Mouse (Mus musculus) C2C12 (cell line): ENCODE data around the gene Selenoh.

Experiments
- CTCF ChIP-seq: IDR thresholded peaks from one replicate; pipeline ENCODE4 v1.5.1; 2011; ENCODE audit not compliant: control insufficient read depth, insufficient read depth, insufficient read length
- MAX ChIP-seq: IDR thresholded peaks from one replicate; pipeline ENCODE4 v1.6.1; 2011; ENCODE audit warnings: mild to moderate bottlenecking, control low read depth
- MYOD1 ChIP-seq: IDR thresholded peaks from one replicate; pipeline ENCODE4 v1.6.1; 2011; ENCODE audit warnings: low read depth; ENCODE audit not compliant: control insufficient read depth, insufficient read length

GRCm38 (mm10) chr2:84715562-84716361, 45.2 kb upstream of the Selenoh start:
- TF ChIP-seq CTCF (no peak), MYOD1 (no peak), MAX (peak; percentile 58)
